Mouse (Mus musculus): Measurements from ENCODE around the gene Eya4.
A peak's percentile ranks its signal among the peaks of the same experiment; 100 is the strongest.

Eya4 gene

GRCm38 (mm10) chr10:23350011-23350911 lies at the start of gene Eya4:
Gene Eya4, minus strand, starts transcription at chr10:23350786.
- peak; percentile 3 to 6 for DNase-seq

GRCm38 (mm10) chr10:23395399-23395798 lies 44.8 kb upstream of the Eya4 start:
- no peak for DNase-seq

DNA sequence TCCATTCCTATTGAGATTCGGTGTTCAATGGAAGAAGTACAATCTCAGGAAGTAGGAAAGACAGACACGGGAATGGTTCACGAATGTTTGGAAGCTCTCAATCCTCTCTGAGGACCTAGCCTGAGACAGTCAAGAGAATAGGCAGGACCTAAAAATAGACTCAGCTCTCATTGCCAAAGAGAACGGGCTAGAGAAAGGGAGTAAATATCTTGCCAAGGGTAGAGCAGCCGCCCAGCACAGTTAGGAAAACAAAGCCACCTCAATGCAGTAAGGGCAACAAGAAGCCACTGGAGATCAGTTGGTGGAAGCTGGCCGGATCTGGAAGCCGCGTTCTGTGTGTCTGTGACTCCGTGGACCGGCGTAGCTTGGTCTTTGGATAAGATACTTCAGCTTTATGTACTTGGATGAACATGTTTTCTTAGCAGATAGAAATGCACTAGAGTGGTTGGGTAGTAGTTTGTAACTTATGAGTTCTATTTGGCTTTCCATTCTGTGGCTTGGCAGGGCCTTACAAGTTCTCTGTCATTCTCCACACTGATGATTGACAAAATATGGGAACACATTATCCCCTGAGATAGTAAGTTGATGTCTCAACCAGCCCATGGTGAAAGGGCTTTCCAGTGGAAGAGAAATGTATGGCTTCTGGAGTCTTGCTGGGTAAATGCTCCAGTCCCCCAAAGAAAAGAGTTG lies 44.1 kb upstream of the Eya4 start:
- peak; percentile 5 to 12 for DNase-seq

- no peak for DNase-seq
Observed at GRCm38 (mm10) chr10:23394152-23394551, 43.6 kb upstream of the Eya4 start.

DNA sequence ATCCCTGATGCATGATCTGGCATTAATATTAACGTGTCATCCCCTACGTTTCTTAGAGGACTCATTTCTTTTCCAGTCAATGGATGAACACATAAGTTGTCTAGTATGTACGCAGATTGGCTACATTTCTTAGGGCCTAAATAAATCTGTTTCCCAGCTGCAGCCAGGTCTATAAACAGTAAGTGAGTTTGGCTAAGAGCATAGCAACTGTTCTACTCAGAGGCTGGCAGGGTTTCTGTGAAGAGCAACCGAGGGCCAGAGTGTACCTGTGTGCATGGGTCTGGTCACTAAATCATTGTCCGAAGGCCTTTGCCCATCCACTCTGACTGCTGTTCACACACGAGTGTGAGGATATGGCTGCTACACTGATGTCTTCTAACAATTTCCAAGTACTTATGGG lies 13.3 kb upstream of the Eya4 start:
- DNase-seq, result no peak

DNA sequence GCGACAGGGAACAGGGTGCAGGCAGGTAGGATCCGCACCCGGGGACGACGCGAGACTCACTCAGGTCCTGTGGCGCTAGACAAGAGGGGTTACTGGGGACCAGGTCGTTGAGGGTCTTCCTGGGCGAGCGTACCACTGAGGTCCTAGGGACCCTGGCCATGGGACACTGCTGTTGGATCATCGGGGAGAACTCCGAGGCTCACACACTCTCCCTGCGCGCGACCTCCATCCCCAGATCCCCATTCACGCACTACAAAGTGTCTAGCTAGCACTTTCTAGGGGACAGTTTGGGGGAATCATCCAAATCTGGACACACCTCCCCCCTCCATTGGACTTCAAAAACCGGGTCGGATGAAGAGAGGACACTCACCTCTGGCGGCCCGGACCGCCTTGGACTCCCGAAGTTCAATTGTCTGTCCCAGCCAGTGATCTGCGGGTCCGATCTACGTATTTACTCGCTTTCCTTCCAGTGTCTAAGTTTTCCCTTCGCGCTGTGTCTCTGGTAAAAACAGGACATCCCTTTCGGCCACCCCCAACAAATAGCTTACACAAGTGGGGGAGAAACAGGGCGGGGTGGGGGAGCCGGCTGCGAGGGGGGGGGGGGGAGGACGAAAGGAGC lies 1.1 kb downstream of the Eya4 start:
- DNase-seq, result no peak

GRCm38 (mm10) chr10:23348893-23349391 lies 1.6 kb downstream of the Eya4 start:
- DNase-seq, result peak in 1 of 2 experiments; percentile 3

GRCm38 (mm10) chr10:23348101-23348892 lies 2.3 kb downstream of the Eya4 start:
- DNase-seq, result no peak

- DNase-seq, result no peak
Observed at GRCm38 (mm10) chr10:23337250-23337649, 13.3 kb downstream of the Eya4 start.

- no peak for DNase-seq
Observed at GRCm38 (mm10) chr10:23332768-23333167, 17.8 kb downstream of the Eya4 start.

DNA sequence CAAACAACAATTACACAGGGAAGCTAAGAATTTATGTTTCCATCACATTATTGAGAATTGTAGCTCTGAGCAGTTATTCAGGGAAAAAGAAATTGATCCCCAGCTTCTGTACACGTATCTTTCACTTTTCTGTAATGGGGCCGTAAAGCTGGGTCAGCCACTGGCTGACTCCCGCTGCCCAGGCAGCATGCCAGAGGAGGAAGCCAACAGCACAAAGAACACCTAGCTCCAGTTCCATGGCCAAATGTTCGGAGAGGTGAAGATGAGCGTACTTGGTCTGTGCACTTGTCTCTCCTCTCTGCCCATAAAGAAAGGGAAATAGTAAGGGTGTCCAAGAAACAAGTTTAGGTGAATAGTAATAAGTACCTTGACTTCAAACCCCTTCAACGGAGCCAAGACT lies 22.9 kb downstream of the Eya4 start:
- no peak for DNase-seq

DNA sequence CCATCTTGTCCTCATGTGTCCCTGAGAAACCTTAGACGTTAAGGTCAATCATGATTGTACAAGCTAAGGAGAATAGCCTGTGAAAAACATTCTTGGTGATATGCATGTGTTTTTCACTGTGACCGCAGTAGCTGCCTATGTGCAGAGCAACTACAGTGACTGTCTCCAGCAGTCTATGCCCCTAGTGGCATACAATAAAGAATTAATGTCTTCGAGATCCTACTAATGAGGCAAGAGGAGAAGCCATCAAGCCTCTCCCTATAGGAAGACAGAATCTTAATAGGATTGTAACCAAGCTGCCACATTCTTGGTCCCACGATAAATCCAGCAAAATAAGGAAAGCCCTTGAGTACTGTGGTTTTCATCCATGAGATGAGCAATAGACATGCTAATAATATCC lies 28.3 kb downstream of the Eya4 start:
- no peak for DNase-seq

- no peak for DNase-seq
Observed at GRCm38 (mm10) chr10:23295616-23296015, 55.0 kb downstream of the Eya4 start.

DNA sequence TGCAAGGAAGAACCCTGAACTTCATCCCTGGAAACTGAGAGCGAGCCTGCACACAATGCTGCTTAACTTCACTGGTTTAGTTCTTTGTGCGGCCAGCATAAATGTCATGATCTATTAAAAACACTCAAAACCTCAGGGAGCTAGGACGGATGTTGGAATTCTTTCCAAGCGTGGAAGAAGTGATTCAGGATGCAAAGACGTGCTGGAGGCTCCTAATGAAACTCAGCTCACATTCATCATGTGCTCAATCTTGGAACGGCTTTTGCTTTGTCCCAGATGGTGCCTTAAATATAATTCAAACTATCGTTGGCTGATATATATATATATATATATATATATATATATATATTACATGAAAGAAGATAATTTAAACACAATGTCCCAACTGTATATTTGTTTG lies 58.1 kb downstream of the Eya4 start:
- no peak for DNase-seq

- DNase-seq, result no peak
Observed at GRCm38 (mm10) chr10:23277371-23277770, 73.2 kb downstream of the Eya4 start.

GRCm38 (mm10) chr10:23271050-23271621 lies 79.5 kb downstream of the Eya4 start:
- no peak for DNase-seq

DNA sequence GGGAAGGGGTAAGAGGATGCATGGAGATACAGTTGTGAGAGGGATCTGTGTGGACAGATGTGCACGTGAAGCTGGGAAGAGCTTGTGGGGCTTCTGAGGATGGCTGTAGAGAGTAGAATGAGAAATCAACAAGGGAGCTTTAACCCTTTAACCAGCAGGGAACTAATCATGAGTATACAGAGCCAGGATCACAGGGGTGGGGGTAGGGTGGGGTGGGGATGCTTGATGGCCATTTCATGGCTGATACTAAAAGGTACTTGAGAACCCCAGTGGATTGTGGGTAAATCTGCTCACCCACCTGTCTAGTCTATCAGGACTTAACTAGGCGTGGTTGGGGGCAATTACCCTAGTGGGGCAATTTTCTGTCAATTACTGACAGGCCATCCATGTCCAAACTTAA lies 80.1 kb downstream of the Eya4 start:
- DNase-seq, result no peak

GRCm38 (mm10) chr10:23252180-23252579 lies 98.4 kb downstream of the Eya4 start:
- no peak for DNase-seq

DNA sequence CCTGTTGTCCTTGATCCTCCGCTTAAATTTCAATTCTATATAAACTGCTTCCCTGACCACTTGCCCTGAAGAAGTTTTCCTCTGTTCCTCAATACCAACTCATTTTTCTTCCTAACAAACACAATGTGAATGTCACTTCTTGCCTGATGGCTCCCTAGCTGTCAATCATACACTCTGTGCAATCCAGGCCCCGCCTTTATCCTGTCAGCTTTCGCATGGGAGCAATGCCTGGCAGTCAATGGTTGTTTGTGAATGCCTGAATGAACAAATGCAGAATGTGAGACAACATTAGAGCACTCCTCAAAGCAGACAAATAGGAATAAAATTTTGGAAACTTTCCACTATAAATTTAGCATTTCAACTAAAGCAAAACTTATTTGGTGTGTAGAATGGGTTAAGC lies 104.1 kb downstream of the Eya4 start:
- DNase-seq, result no peak

DNA sequence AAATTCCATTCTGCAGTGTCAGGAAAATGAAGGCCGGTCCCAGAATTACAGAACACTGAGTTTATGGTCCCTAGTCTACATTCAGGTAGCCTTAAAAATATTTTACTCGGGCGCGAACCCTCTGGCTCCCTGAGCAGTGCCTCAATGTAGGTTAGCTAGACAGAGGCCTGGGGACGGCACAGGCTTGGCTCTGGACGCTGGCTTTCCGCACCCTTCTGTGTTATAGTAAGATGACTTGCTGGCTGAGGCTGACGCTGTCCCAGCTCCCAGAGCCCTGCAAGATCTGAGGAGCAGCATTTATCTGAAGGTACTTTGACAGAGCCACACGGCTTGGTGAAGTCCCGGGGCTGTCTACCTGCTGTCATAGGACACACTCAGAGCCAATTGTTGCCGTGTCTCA lies 113.7 kb downstream of the Eya4 start:
- no peak for DNase-seq

DNA sequence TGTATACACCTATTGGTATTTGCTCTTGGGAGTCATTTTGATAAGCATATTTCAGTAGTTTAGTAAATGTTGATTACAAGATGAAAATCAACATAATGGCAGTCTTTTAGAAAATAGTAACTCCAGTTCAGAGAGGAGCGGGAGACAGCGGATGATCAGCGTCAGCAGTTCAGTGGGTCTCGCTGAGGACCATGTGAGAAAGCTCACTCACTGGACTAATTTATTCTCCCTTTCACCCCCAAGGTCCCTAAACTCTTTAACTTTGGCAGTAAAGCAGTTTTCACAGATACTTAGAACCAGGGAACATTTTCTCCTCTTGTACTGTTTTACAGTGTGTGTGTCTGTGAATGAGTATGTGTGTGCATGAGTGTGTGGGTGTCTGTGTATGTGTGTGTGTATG lies 115.2 kb downstream of the Eya4 start:
- DNase-seq, result no peak

GRCm38 (mm10) chr10:23233425-23233824 lies 117.2 kb downstream of the Eya4 start:
- no peak for DNase-seq

Data from cerebellum, postnatal 36 days (tissue).